Mouse (Mus musculus) limb, embryonic 10.5 days (tissue): ENCODE measurements at regions not wholly inside any gene's neighbourhood (a gene's known extent, or its start where the extent isn't known, plus 50 kb on each side); places are given as distances from the start of the nearest gene placed in this dataset.

Source experiments
- DNase-seq: peaks from one replicate; pipeline ENCODE4 v3.0.0-alpha.2; 2017; ENCODE audit warnings: low spot score
- H3K27ac ChIP-seq: fragments of 300-500 bp; sonication (generic); 2 replicates; pipeline ENCODE4 v1.5.1; 2016; ENCODE audit warnings: mild to moderate bottlenecking
- H3K27me3 ChIP-seq: fragments of 300-500 bp; sonication (generic); 2 replicates; pipeline ENCODE4 v1.6.1; 2016; ENCODE audit warnings: low read depth, mild to moderate bottlenecking; ENCODE audit not compliant: poor library complexity, severe bottlenecking
- H3K36me3 ChIP-seq: fragments of 300-500 bp; sonication (generic); 2 replicates; pipeline ENCODE4 v1.6.1; 2016; ENCODE audit warnings: mild to moderate bottlenecking, moderate library complexity
- H3K4me1 ChIP-seq: fragments of 300-500 bp; sonication (generic); 2 replicates; pipeline ENCODE4 v1.6.1; 2016
- H3K4me3 ChIP-seq: fragments of 300-500 bp; sonication (generic); 2 replicates; pipeline ENCODE4 v1.5.1; 2016; ENCODE audit warnings: mild to moderate bottlenecking, moderate library complexity
- H3K9me3 ChIP-seq: fragments of 300-500 bp; sonication (generic); replicated peaks from 2 replicates; pipeline ENCODE4 v1.6.1; 2016; ENCODE audit warnings: mild to moderate bottlenecking
- WGBS: fragments of 180-500 bp; shearing (Covaris S2); methylation state at CpG from one replicate; pipeline ENCODE4 v1.1.7; 2016; 5-methylcytosine and 5-hydroxymethylcytosine counted together

DNA sequence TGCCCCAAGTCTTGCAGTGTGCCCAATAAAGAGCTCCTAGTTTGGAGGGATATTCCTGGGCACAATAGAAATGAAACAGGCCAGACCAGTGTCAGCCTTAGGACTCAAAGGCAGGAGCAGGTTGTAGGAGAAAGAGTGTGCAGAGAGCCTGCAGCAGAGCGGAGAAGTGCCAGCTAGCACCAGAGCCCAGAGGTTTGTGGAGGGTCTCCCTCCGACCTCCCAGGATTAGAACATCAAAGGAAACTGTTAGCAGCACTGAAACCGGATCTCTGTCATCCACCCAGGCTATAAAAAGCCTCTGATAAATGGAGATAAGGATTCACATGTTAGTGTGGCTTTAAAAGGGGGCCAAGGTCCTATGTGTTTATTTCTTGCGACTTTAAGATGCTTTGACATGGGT is 196.0 kb downstream of the Smoc2 start:
- no peak for DNase-seq
- H3K9me3 ChIP-seq = no peaks in the 10 kb centered on the region
- peaks cover 35% of the 10 kb centered on the region for H3K4me1 ChIP-seq
- H3K36me3 ChIP-seq = no peaks in the 10 kb centered on the region
- 6% methylated on average over 4 of the region's 4 CpGs for WGBS
- no peak overlapping the region for H3K4me3 ChIP-seq
- peaks cover 10% of the 10 kb centered on the region; the same call in 1 of the 2 replicates for H3K27me3 ChIP-seq
- H3K27ac ChIP-seq = no peak overlapping the region

DNA sequence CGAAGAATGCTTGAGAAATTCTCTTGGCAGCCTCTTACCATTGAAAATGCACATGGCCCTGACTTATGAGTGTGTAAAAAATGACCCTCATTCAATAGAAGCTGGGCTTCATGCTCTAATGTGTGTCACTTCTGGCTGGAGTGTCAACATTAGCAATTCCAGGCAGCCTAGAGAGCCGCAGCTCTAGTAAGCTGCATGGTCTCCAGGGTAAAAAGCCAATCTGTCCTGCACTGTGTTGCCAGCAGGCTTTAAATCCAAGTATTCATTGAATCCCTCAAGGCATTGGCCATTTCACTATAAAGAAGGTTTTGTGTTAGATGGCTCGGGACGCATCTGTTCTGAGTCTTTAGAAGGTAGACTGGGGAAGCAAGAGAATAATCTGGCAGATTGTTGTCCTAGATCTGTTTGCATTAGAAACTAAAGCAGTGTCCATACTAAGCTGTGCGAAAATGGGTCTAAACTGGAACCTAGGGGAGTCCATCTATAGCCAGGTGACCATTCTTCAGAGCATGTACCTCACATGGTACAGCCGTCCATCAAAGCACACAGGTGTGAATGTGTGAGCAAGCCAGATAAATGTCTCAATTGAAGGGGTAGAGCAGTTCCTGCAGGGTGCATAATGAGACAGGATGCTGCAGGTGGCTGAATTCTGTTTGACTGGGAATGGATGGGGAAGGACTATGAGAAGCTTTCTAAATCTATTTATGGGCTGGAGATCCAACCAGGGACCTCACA is 189.6 kb downstream of the Smoc2 start:
- no peak overlapping the region for H3K27ac ChIP-seq
- peaks cover 20% of the 10 kb centered on the region for H3K4me1 ChIP-seq
- 80% methylated on average over 6 of the region's 6 CpGs for WGBS
- H3K4me3 ChIP-seq = no peak overlapping the region
- no peak for DNase-seq
- H3K36me3 ChIP-seq = no peaks in the 10 kb centered on the region
- peaks cover under 1% of the 10 kb centered on the region; the same call in 1 of the 2 replicates for H3K27me3 ChIP-seq
- no peaks in the 10 kb centered on the region for H3K9me3 ChIP-seq

DNA sequence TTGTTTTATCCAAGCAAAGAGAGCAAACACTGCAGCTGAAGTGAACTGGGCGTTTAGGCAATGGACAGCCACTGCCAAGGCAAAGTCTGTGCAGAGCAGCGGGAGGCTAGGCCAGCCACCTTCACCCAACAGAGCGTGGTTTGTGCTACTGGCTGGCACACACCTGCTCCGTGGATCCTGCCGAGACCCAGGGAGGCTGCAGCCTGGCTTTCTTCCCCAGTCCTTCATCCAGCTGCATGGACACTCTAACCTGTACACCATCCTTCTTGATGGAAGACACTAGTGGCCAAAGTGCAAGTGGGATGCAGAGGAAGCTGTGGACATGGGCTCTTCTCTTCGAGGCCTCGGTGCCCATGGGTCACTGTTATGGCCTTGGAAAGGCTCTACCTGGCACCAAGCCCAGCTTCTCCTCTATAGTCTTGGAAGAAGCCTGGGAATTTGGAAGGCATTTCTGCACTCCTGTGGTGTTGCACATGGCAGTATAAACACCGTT is 176.0 kb downstream of the Smoc2 start:
- peak; percentile 39 for DNase-seq

More for the DNA sequence above, 176.0 kb downstream of the Smoc2 start:
- Histone ChIP-seq H3K27ac (peak overlapping the region; percentile 73), H3K27me3 (0 out of 2 replicates have a peak, but pooled peaks cover 4% of the 10 kb centered on the region), H3K4me3 (no peak overlapping the region), H3K4me1 (peaks cover 20% of the 10 kb centered on the region), H3K36me3 (no peaks in the 10 kb centered on the region), H3K9me3 (no peaks in the 10 kb centered on the region)
- 77% methylated on average over 8 of the region's 8 CpGs for WGBS
